Mouse (Mus musculus) retina, adult 2 months (tissue): ENCODE measurements around the gene Ptdss2.

Experiments used
- DNase-seq: peaks from one replicate; pipeline ENCODE4 v3.0.0-alpha.2; 2012; ENCODE audit warnings: low read depth, low spot score

The Ptdss2 gene

GRCm38 (mm10) chr7:141122245-141122644 is at the start of gene Ptdss2:
Gene Ptdss2 (plus strand): TSS chr7:141122382.
- DNase-seq: no peak

GRCm38 (mm10) chr7:141073782-141074181 is 48.4 kb upstream of the Ptdss2 start:
- DNase-seq: no peak

GRCm38 (mm10) chr7:141077841-141078240 is 44.3 kb upstream of the Ptdss2 start, which contains the start of gene Pkp3:
Gene Pkp3 (plus strand): TSS chr7:141078218.
- DNase-seq: no peak

GRCm38 (mm10) chr7:141078876-141079275 is 43.3 kb upstream of the Ptdss2 start:
- DNase-seq: no peak

GRCm38 (mm10) chr7:141079481-141080449 is 42.4 kb upstream of the Ptdss2 start:
- no peak for DNase-seq

GRCm38 (mm10) chr7:141087894-141088293 is 34.3 kb upstream of the Ptdss2 start:
- DNase-seq: no peak

- DNase-seq: no peak
These were observed 33.7 kb upstream of the Ptdss2 start for GRCm38 (mm10) chr7:141088473-141088872.

GRCm38 (mm10) chr7:141090228-141090627 is 32.0 kb upstream of the Ptdss2 start:
- DNase-seq: no peak

- DNase-seq: peak; percentile 55
These were observed 30.0 kb upstream of the Ptdss2 start for GRCm38 (mm10) chr7:141092051-141092735.

- no peak for DNase-seq
These were observed 28.2 kb upstream of the Ptdss2 start for GRCm38 (mm10) chr7:141093950-141094349.

- DNase-seq: no peak
These were observed 27.5 kb upstream of the Ptdss2 start for GRCm38 (mm10) chr7:141094487-141095205.

GRCm38 (mm10) chr7:141096021-141096420 is 26.2 kb upstream of the Ptdss2 start:
- no peak for DNase-seq

- DNase-seq: no peak
These were observed 25.5 kb upstream of the Ptdss2 start for GRCm38 (mm10) chr7:141096649-141097056.

GRCm38 (mm10) chr7:141097177-141097576 is 25.0 kb upstream of the Ptdss2 start:
- no peak for DNase-seq

GRCm38 (mm10) chr7:141099911-141100691 is 22.1 kb upstream of the Ptdss2 start, which contains the start of gene Sigirr:
Gene Sigirr (minus strand): TSS chr7:141100572.
- no peak for DNase-seq

GRCm38 (mm10) chr7:141103161-141103560 is 19.0 kb upstream of the Ptdss2 start:
- no peak for DNase-seq

- no peak for DNase-seq
These were observed 6.3 kb upstream of the Ptdss2 start for GRCm38 (mm10) chr7:141115874-141116273.

GRCm38 (mm10) chr7:141117636-141118035 is 4.5 kb upstream of the Ptdss2 start, which contains the start of gene Ano9:
Gene Ano9 (minus strand): TSS chr7:141117806.
- no peak for DNase-seq

- no peak for DNase-seq
These were observed 2.7 kb upstream of the Ptdss2 start for GRCm38 (mm10) chr7:141119487-141119886.

GRCm38 (mm10) chr7:141120605-141121004 is 1.6 kb upstream of the Ptdss2 start:
- DNase-seq: no peak

GRCm38 (mm10) chr7:141121051-141121531 is 1.1 kb upstream of the Ptdss2 start:
- DNase-seq: no peak
